Mouse (Mus musculus): ENCODE measurements around the gene Spag9. TPM values are rescaled to one million over a fixed set of nuclear protein-coding genes. Genes with fewer than 3 reads are reported as not detected.
"Not testable (repeated sequence)": the region's sequence is repeated elsewhere in the genome, so short reads cannot be mapped to it uniquely, and the experiment has no call there.

The Spag9 gene
- polyA plus RNA-seq, 1 experiment from 2014 or later = 10.0 TPM

GRCm38 (mm10) chr11:94054901-94055300 is 59.0 kb downstream of the Spag9 start:
- WGBS (ENCODE audit: insufficient replicate concordance) = 84% methylated on average over 3 of the region's 3 CpGs
- H3K9me3 ChIP-seq (replicated peaks) = no peaks in the 10 kb centered on the region
- 0 out of 2 replicates have a peak, but pooled peaks cover 3% of the 10 kb centered on the region for H3K36me3 ChIP-seq
- no peak overlapping the region for H3K9ac ChIP-seq
- H3K27me3 ChIP-seq = no peaks in the 10 kb centered on the region
- DNase-seq (no peak), ATAC-seq (ENCODE audit: low read depth) (no peak)
- peaks cover 3% of the 10 kb centered on the region; the same call in 1 of the 2 replicates for H3K4me1 ChIP-seq (replicated peaks)
- H3K4me3 ChIP-seq (replicated peaks) = no peak overlapping the region
- no peak overlapping the region for H3K4me2 ChIP-seq
- no peak overlapping the region for H3K27ac ChIP-seq

- ATAC-seq (ENCODE audit: low read depth) (no peak), DNase-seq (no peak)
- no peak overlapping the region for H3K27ac ChIP-seq
- 91% methylated on average over 5 of the region's 5 CpGs for WGBS (ENCODE audit: insufficient replicate concordance)
- no peak overlapping the region for H3K9ac ChIP-seq
- no peaks in the 10 kb centered on the region for H3K9me3 ChIP-seq (replicated peaks)
- no peak overlapping the region for H3K4me2 ChIP-seq
- H3K4me1 ChIP-seq (replicated peaks) = no peaks in the 10 kb centered on the region
- H3K4me3 ChIP-seq (replicated peaks) = no peak overlapping the region
- no peaks in the 10 kb centered on the region for H3K27me3 ChIP-seq
- peaks cover 17% of the 10 kb centered on the region for H3K36me3 ChIP-seq
Observed at GRCm38 (mm10) chr11:94063941-94064340, 68.0 kb downstream of the Spag9 start.

- no peak overlapping the region for H3K4me2 ChIP-seq
- no peaks in the 10 kb centered on the region for H3K27me3 ChIP-seq
- WGBS (ENCODE audit: insufficient replicate concordance) = 19% methylated on average over 2 of the region's 2 CpGs
- DNase-seq (no peak), ATAC-seq (ENCODE audit: low read depth) (no peak)
- H3K9ac ChIP-seq = no peak overlapping the region
- H3K36me3 ChIP-seq = peaks cover 13% of the 10 kb centered on the region; the same call in 1 of the 2 replicates
- no peak overlapping the region for H3K27ac ChIP-seq
- H3K4me1 ChIP-seq (replicated peaks) = no peaks in the 10 kb centered on the region
- no peak overlapping the region for H3K4me3 ChIP-seq (replicated peaks)
- H3K9me3 ChIP-seq (replicated peaks) = no peaks in the 10 kb centered on the region
Observed at GRCm38 (mm10) chr11:94070455-94070854, 74.6 kb downstream of the Spag9 start.

GRCm38 (mm10) chr11:94073283-94073682 is 77.4 kb downstream of the Spag9 start:
- no peak for ATAC-seq (ENCODE audit: low read depth)
- no peak overlapping the region for H3K4me3 ChIP-seq (replicated peaks)
- H3K9ac ChIP-seq = no peak overlapping the region
- H3K36me3 ChIP-seq = peaks cover 10% of the 10 kb centered on the region; the same call in 1 of the 2 replicates
- H3K27ac ChIP-seq = no peak overlapping the region
- 83% methylated on average over 4 of the region's 4 CpGs for WGBS (ENCODE audit: insufficient replicate concordance)
- no peaks in the 10 kb centered on the region for H3K27me3 ChIP-seq
- no peaks in the 10 kb centered on the region for H3K9me3 ChIP-seq (replicated peaks)
- DNase-seq = no peak
- no peak overlapping the region for H3K4me2 ChIP-seq
- no peaks in the 10 kb centered on the region for H3K4me1 ChIP-seq (replicated peaks)

- peak; percentile 6 for DNase-seq
- peaks cover 47% of the 10 kb centered on the region for H3K36me3 ChIP-seq
- H3K4me2 ChIP-seq = not testable (repeated sequence)
Observed at GRCm38 (mm10) chr11:94086966-94087365, 91.1 kb downstream of the Spag9 start.

GRCm38 (mm10) chr11:94090496-94090895 is 94.6 kb downstream of the Spag9 start:
- H3K4me3 ChIP-seq (replicated peaks) = no peak overlapping the region
- no peaks in the 10 kb centered on the region for H3K27me3 ChIP-seq
- H3K27ac ChIP-seq = no peak overlapping the region
- ATAC-seq (ENCODE audit: low read depth) (no peak), DNase-seq (no peak)
- H3K36me3 ChIP-seq = peaks cover 52% of the 10 kb centered on the region
- 70% methylated on average over 4 of the region's 4 CpGs for WGBS (ENCODE audit: insufficient replicate concordance)
- H3K4me1 ChIP-seq (replicated peaks) = no peaks in the 10 kb centered on the region
- no peaks in the 10 kb centered on the region for H3K9me3 ChIP-seq (replicated peaks)
- no peak overlapping the region for H3K4me2 ChIP-seq
- H3K9ac ChIP-seq = no peak overlapping the region

More at GRCm38 (mm10) chr11:94086966-94087365, 91.1 kb downstream of the Spag9 start:
- H3K27ac ChIP-seq; H3K4me1 ChIP-seq (replicated peaks); H3K9ac ChIP-seq; ATAC-seq (ENCODE audit: low read depth); H3K9me3 ChIP-seq (replicated peaks); H3K4me3 ChIP-seq (replicated peaks); H3K27me3 ChIP-seq: not testable (repeated sequence)
- 52% methylated on average over 2 of the region's 2 CpGs for WGBS (ENCODE audit: insufficient replicate concordance)

GRCm38 (mm10) chr11:94097489-94097888 is 101.6 kb downstream of the Spag9 start:
- Histone ChIP-seq H3K9me3 (replicated peaks) (no peaks in the 10 kb centered on the region), H3K4me3 (replicated peaks) (no peak overlapping the region), H3K9ac (no peak overlapping the region), H3K36me3 (peaks cover 42% of the 10 kb centered on the region), H3K27me3 (no peaks in the 10 kb centered on the region), H3K4me2 (no peak overlapping the region), H3K27ac (no peak overlapping the region), H3K4me1 (replicated peaks) (no peaks in the 10 kb centered on the region)
- no peak for ATAC-seq (ENCODE audit: low read depth)
- no peak for DNase-seq
- WGBS (ENCODE audit: insufficient replicate concordance) = 78% methylated on average over 3 of the region's 3 CpGs

GRCm38 (mm10) chr11:94098840-94099239 is 102.9 kb downstream of the Spag9 start:
- Histone ChIP-seq H3K9ac (no peak overlapping the region), H3K4me1 (replicated peaks) (no peaks in the 10 kb centered on the region), H3K36me3 (peaks cover 33% of the 10 kb centered on the region), H3K9me3 (replicated peaks) (no peaks in the 10 kb centered on the region), H3K4me3 (replicated peaks) (no peak overlapping the region), H3K27me3 (no peaks in the 10 kb centered on the region), H3K4me2 (no peak overlapping the region), H3K27ac (no peak overlapping the region)
- DNase-seq (no peak), ATAC-seq (ENCODE audit: low read depth) (no peak)
- WGBS (ENCODE audit: insufficient replicate concordance) = 89% methylated on average over 5 of the region's 5 CpGs

GRCm38 (mm10) chr11:94113795-94114194 is 117.9 kb downstream of the Spag9 start:
- Histone ChIP-seq H3K36me3 (peaks cover 32% of the 10 kb centered on the region), H3K27me3 (no peaks in the 10 kb centered on the region), H3K9ac (no peak overlapping the region), H3K9me3 (replicated peaks) (no peaks in the 10 kb centered on the region), H3K4me3 (replicated peaks) (no peak overlapping the region), H3K27ac (peak overlapping the region; percentile 3; the same call in 1 of the 2 replicates), H3K4me1 (replicated peaks) (peaks cover 14% of the 10 kb centered on the region), H3K4me2 (peak overlapping the region; percentile 3; the same call in 1 of the 2 replicates)
- WGBS (ENCODE audit: insufficient replicate concordance) = 15% methylated on average over 2 of the region's 2 CpGs
- DNase-seq (no peak), ATAC-seq (ENCODE audit: low read depth) (peak; percentile 87)

- DNase-seq = no peak
- WGBS (ENCODE audit: insufficient replicate concordance) = 90% methylated on average over 5 of the region's 5 CpGs
- H3K4me2 ChIP-seq = no peak overlapping the region
- H3K9me3 ChIP-seq (replicated peaks) = no peaks in the 10 kb centered on the region
- H3K27ac ChIP-seq = no peak overlapping the region; the same call in 1 of the 2 replicates
- ATAC-seq (ENCODE audit: low read depth) = no peak
- H3K4me1 ChIP-seq (replicated peaks) = peaks cover 14% of the 10 kb centered on the region
- no peak overlapping the region for H3K9ac ChIP-seq
- H3K36me3 ChIP-seq = peaks cover 28% of the 10 kb centered on the region
- H3K27me3 ChIP-seq = no peaks in the 10 kb centered on the region
- H3K4me3 ChIP-seq (replicated peaks) = no peak overlapping the region
Observed at GRCm38 (mm10) chr11:94115408-94115807, 119.5 kb downstream of the Spag9 start.

- no peaks in the 10 kb centered on the region for H3K9me3 ChIP-seq (replicated peaks)
- H3K4me2 ChIP-seq = no peak overlapping the region
- H3K9ac ChIP-seq = no peak overlapping the region
- peaks cover 14% of the 10 kb centered on the region for H3K4me1 ChIP-seq (replicated peaks)
- no peak for ATAC-seq (ENCODE audit: low read depth)
- WGBS (ENCODE audit: insufficient replicate concordance) = 92% methylated on average over 7 of the region's 7 CpGs
- no peak overlapping the region for H3K4me3 ChIP-seq (replicated peaks)
- H3K27me3 ChIP-seq = no peaks in the 10 kb centered on the region
- no peak overlapping the region for H3K27ac ChIP-seq
- H3K36me3 ChIP-seq = peaks cover 40% of the 10 kb centered on the region
- DNase-seq = no peak
Observed at GRCm38 (mm10) chr11:94116655-94117054, 120.8 kb downstream of the Spag9 start.

GRCm38 (mm10) chr11:94117836-94118235 is 121.9 kb downstream of the Spag9 start:
- Histone ChIP-seq H3K27me3 (no peaks in the 10 kb centered on the region), H3K4me1 (replicated peaks) (peaks cover 14% of the 10 kb centered on the region), H3K4me3 (replicated peaks) (no peak overlapping the region), H3K9ac (no peak overlapping the region), H3K36me3 (peaks cover 40% of the 10 kb centered on the region), H3K27ac (no peak overlapping the region), H3K9me3 (replicated peaks) (no peaks in the 10 kb centered on the region), H3K4me2 (no peak overlapping the region)
- DNase-seq (no peak), ATAC-seq (ENCODE audit: low read depth) (no peak)
- WGBS (ENCODE audit: insufficient replicate concordance) = 68% methylated on average over 6 of the region's 6 CpGs

Measured in liver, embryonic 13.5 days (tissue).